Mouse (Mus musculus) forebrain, embryonic 14.5 days (tissue): ENCODE data around the gene Phc2. TPM values are rescaled to one million over a fixed set of nuclear protein-coding genes. Genes with fewer than 3 reads are reported as not detected.

Experiments used
- ATAC-seq: fragments of 200-750 bp; cut with Nextera tagmentation; 2 replicates; pipeline ENCODE4 v1.8.0; 2017; ENCODE audit warnings: mild to moderate bottlenecking, moderate library complexity
- DNase-seq: peaks from one replicate; pipeline ENCODE4 v3.0.0-alpha.2; 2015; ENCODE audit warnings: low spot score
- H3K27ac ChIP-seq: fragments of 300-500 bp; sonication (generic); 2 replicates; pipeline ENCODE4 v1.5.1; 2014; ENCODE audit warnings: low read depth, mild to moderate bottlenecking, control low read depth, low read length, moderate library complexity
- H3K27me3 ChIP-seq: fragments of 300-500 bp; sonication (generic); replicated peaks from 2 replicates; pipeline ENCODE4 v1.6.1; 2014; ENCODE audit warnings: low read length, control low read depth, mixed read lengths; ENCODE audit not compliant: control insufficient read depth, insufficient read depth
- H3K36me3 ChIP-seq: fragments of 300-500 bp; sonication (generic); 2 replicates; pipeline ENCODE4 v1.6.1; 2014; ENCODE audit warnings: low read length, control low read depth; ENCODE audit not compliant: control insufficient read depth, insufficient read depth
- H3K4me1 ChIP-seq: fragments of 300-500 bp; sonication (generic); 2 replicates; pipeline ENCODE4 v1.6.1; 2014; ENCODE audit warnings: antibody characterized with exemption, low read length, control low read depth; ENCODE audit not compliant: control insufficient read depth, insufficient read depth
- H3K4me2 ChIP-seq: fragments of 300-500 bp; sonication (generic); 2 replicates; pipeline ENCODE4 v1.6.1; 2014; ENCODE audit warnings: mild to moderate bottlenecking, control low read depth, low read length
- H3K4me3 ChIP-seq: fragments of 300-500 bp; sonication (generic); 2 replicates; pipeline ENCODE4 v1.5.1; 2014; ENCODE audit warnings: low read depth, low read length, control low read depth
- H3K9ac ChIP-seq: fragments of 300-500 bp; sonication (generic); 2 replicates; pipeline ENCODE4 v1.6.1; 2014; ENCODE audit warnings: mild to moderate bottlenecking, low read length, control low read depth, moderate library complexity
- H3K9me3 ChIP-seq: fragments of 300-500 bp; sonication (generic); replicated peaks from 2 replicates; pipeline ENCODE4 v1.6.1; 2016; ENCODE audit warnings: low read length, control low read depth, mixed read lengths; ENCODE audit not compliant: control insufficient read depth
- WGBS: fragments of 180-500 bp; shearing (Covaris S2); extraction: QIAGEN DNeasy Blood & Tissue Kit; methylation state at CpG from one replicate; pipeline ENCODE4 v1.1.7; 2014; 5-methylcytosine and 5-hydroxymethylcytosine counted together
- polyA plus RNA-seq: library from polyadenylated mRNA; unstranded; fragments of >200 nt; fragmentation: Nextera tagmentation; extraction: Ambion mirVana; gene quantifications from 2 replicates; pipeline ENCODE4 v1.2.1, GENCODE M21; 2014

Phc2 gene
- polyA plus RNA-seq, 1 experiment from 2014 or later, result 35.3 TPM

DNA sequence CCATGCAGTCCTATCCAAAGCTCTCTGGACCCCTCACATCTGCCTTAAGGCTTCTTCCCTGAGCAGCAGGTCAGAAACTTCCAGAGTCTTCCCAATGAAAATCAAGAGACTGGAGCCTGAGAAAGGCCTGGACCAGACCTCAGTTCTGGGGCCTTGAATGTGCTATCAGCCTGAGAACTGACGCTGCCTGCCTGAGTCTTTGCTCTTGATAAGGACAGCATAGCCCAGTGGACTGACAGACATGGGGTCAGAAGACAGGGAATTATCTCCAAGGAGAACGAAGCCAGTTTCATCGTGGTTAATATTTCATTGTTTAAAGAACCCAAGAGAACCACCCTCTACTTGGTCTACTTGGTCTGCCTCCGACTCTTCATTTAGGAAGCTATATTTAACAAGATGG lies 128.1 kb downstream of the Phc2 start:
- H3K36me3 ChIP-seq, result peaks cover 97% of the 10 kb centered on the region
- no peaks in the 10 kb centered on the region for H3K9me3 ChIP-seq

DNA sequence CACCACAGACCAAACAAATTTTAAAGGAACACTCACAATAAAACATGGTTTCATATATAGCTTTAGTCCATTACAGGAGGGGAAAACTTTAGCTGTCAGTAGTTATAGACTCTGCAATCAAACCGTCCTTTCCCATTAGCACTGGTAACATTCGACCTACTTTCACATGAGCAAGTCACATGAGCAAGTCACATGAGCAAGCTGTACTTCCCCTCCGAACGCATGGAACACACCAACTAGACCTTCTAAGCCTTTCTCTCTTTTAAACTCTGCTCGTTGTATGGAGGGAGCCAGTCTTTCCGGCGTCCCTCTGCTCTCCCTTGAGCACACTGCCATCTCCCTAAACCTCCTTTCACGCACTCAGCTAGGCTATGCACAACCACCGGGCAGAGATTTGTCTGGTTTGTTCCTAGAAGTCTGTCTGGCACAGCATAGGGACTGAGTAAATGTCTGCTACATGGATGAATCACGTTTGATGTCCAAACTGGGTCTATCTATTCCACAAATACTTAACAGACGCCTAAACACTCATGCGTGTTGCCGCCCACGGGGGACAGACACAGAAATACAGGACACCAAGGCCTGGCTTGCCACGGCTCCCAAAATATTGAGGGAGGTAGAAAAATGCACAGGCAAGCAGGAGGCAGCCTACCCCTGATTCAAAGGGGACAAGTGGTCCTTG lies 130.6 kb downstream of the Phc2 start:
- no peaks in the 10 kb centered on the region for H3K9me3 ChIP-seq
- H3K27ac ChIP-seq, result no peak overlapping the region
- no peak overlapping the region for H3K9ac ChIP-seq
- DNase-seq (no peak), ATAC-seq (no peak)
- no peak overlapping the region for H3K4me3 ChIP-seq
- no peaks in the 10 kb centered on the region for H3K27me3 ChIP-seq
- WGBS, result 92% methylated on average over 15 of the region's 15 CpGs
- peaks cover 95% of the 10 kb centered on the region for H3K36me3 ChIP-seq
- H3K4me1 ChIP-seq, result no peaks in the 10 kb centered on the region
- H3K4me2 ChIP-seq, result no peak overlapping the region

More for the DNA sequence above, 128.1 kb downstream of the Phc2 start:
- Histone ChIP-seq H3K9ac (no peak overlapping the region), H3K27ac (no peak overlapping the region), H3K27me3 (no peaks in the 10 kb centered on the region), H3K4me3 (no peak overlapping the region), H3K4me2 (no peak overlapping the region), H3K4me1 (no peaks in the 10 kb centered on the region)
- ATAC-seq (no peak), DNase-seq (no peak)
- 89% methylated on average over 4 of the region's 4 CpGs for WGBS

DNA sequence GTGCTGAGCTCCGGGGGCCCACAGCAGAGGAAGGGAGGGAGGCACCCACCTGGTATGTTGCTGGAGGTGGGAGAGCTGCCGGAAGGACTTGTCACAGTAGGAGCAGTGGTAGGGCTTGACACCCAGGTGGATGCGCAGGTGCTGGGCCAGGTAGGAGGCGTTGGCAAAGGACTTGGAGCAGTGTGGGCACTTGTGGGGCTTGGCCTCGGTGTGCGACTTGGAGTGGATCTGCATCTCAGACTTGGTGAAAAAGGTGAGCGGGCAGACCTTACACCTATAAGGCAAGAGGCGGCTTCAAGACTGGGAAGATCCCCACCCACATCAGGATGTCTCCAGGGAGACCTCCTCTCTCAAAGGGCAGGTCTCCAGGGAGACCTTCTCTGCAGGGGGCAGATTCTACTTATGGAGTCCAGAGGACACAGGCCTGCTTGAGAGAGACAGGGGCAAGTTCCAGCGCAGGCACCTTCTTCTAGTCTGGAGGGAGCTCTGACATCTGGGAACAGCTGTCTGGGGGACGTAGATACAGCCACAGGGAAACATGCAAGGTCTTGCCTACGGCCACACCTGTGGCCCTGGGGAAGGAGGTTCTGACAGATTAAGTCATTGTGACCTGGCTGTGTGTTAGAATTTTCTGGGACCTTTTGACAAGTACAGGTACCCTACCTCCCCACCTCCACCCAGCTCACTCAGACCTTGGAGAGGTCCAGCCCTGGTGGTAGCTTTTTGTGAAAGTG lies 131.6 kb downstream of the Phc2 start:
- no peak for DNase-seq

DNA sequence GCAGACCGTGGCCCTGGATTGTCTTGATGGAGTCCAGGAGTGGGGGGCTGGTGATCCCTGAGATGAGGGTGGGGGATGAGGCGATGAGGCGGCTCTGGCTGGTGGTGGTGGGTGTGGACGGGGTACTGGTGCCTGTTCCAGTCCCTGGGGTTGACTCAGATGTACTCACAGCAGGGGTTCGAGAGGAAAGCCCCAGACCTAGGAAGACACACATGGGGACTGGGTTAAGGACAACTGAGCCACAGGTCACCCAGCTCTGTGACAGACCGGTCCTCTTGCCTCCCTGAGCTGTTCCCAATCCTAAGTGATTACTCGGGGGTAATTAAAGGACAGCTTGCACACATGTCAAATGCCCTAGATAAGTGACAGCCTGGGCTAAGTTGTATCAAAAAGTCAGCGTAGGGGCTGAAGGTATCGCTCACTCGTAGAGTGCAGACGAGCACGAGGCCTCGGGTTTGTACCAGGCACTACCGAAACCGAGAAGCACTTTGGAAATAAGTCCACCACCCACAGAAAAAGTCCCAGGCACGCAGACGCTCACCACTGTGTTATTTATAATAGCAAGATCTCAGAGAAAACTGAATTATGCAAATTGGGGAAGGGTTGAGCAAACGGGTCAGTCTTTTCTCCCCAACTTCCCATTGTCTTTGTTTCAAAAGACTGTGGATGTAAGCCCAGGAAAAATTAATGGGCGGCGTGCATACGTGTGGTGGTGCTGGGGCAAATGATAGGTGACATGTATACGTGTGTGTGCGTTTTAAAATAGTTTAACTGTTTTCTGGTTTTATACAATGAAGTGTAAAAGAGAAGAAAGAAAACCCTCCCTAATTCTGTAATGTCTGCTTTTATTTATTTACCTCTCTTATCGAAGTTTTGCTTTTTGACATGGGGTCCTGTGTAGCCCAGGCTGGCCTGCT lies 132.8 kb downstream of the Phc2 start:
- Histone ChIP-seq H3K27me3 (no peaks in the 10 kb centered on the region), H3K36me3 (peaks cover 81% of the 10 kb centered on the region), H3K9ac (no peak overlapping the region), H3K27ac (no peak overlapping the region), H3K4me3 (no peak overlapping the region), H3K4me2 (no peak overlapping the region), H3K9me3 (no peaks in the 10 kb centered on the region), H3K4me1 (no peaks in the 10 kb centered on the region)
- DNase-seq (no peak), ATAC-seq (no peak)
- WGBS, result 75% methylated on average over 24 of the region's 24 CpGs

More for the DNA sequence above, 131.6 kb downstream of the Phc2 start:
- Histone ChIP-seq H3K4me2 (no peak overlapping the region), H3K4me3 (no peak overlapping the region), H3K9ac (no peak overlapping the region), H3K4me1 (no peaks in the 10 kb centered on the region), H3K36me3 (peaks cover 92% of the 10 kb centered on the region), H3K27me3 (no peaks in the 10 kb centered on the region), H3K9me3 (no peaks in the 10 kb centered on the region), H3K27ac (no peak overlapping the region)
- 93% methylated on average over 11 of the region's 11 CpGs for WGBS
- no peak for ATAC-seq

DNA sequence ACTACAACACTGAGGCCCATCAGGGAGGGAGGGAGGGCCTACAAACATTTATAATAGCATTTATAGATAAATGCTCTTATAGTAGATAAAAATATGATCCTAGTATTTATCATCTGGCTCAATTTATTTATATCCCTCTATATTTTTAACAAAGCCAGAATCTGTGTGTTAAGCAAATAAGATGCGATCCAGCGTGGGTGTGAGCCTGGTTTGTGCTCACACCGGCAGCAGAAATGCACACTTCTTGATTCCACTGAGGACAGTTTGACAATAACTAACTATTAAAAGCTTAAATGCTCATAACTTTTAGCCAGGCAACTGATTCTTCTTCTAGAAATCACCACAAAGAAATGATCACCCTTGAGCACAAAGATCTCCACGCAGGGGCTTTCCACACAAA lies 133.6 kb downstream of the Phc2 start:
- Histone ChIP-seq H3K9ac (no peak overlapping the region), H3K9me3 (no peaks in the 10 kb centered on the region), H3K4me2 (no peak overlapping the region), H3K4me3 (no peak overlapping the region), H3K36me3 (peaks cover 81% of the 10 kb centered on the region), H3K27ac (no peak overlapping the region), H3K4me1 (no peaks in the 10 kb centered on the region), H3K27me3 (no peaks in the 10 kb centered on the region)
- DNase-seq (no peak), ATAC-seq (no peak)
- WGBS, result 94% methylated on average over 4 of the region's 4 CpGs

DNA sequence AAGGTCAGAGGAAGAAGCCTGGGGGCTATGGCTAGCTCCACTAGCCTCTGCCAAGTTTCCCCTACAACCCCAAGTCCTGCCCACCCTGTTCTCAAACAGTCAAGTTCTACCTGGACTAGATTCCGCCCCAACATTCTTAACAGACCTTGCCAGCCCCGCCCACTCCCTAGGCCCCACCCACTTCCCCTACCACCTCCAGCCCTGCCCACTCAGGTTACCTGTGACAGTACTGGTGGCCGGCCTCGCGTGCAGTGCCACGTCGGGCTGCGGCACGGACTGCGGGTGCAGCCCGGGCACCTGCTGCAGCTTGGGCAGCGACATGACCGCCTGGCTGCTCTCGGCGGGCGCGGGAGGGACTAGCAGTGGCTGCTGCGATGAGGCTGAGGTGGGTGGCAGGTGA lies 135.1 kb downstream of the Phc2 start:
- Histone ChIP-seq H3K4me2 (no peak overlapping the region), H3K9me3 (no peaks in the 10 kb centered on the region), H3K9ac (no peak overlapping the region), H3K27ac (no peak overlapping the region), H3K4me1 (no peaks in the 10 kb centered on the region), H3K27me3 (no peaks in the 10 kb centered on the region), H3K36me3 (peaks cover 72% of the 10 kb centered on the region), H3K4me3 (no peak overlapping the region)
- ATAC-seq (no peak), DNase-seq (no peak)
- WGBS, result 40% methylated on average over 18 of the region's 18 CpGs

DNA sequence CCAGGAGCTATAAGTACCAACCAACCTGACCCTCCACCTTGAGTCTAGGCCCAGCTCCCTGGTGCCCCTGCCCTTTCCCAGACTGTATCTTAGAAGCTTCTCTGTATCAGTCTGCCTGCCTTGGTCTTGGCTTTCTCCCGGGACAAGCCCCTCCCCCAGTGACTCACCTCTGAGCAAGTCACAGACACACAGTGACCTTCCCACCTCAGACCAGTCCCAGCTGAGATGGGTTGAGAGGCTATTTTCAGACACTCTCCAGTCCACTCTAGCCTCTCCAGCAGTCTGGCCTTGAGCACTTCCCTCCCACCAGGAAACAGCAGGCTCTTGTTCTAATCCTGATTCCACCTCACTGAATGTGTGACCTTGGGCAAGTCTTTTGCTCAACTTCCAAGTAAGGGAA lies 139.2 kb downstream of the Phc2 start:
- H3K4me3 ChIP-seq, result no peak overlapping the region
- ATAC-seq (no peak), DNase-seq (no peak)
- no peak overlapping the region for H3K27ac ChIP-seq
- WGBS, result 63% methylated on average over 1 of the region's 1 CpGs
- peaks cover 32% of the 10 kb centered on the region for H3K36me3 ChIP-seq
- H3K27me3 ChIP-seq, result no peaks in the 10 kb centered on the region
- no peak overlapping the region for H3K4me2 ChIP-seq
- no peaks in the 10 kb centered on the region for H3K9me3 ChIP-seq
- peaks cover 17% of the 10 kb centered on the region for H3K4me1 ChIP-seq
- H3K9ac ChIP-seq, result no peak overlapping the region

DNA sequence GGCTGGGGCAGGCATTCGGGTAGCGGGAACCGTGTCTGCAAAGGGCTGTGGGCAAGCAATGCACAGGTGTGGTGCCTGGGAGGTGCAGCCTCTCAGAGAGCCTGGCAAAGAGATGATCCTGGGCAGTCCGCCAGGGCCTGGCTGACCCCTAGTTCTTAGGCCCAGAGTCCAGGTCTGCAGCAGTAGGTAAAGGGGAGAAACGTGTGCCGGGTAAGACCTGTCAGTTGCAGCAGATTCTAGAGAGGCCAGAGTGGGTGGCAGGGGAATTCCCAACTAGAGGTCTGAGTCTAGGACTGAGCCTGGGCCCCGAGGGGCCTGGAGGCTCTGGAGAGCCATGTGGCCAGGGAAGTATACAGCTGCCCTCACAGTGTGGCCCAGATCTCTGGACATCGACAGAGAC lies 139.7 kb downstream of the Phc2 start:
- DNase-seq, result no peak
- H3K36me3 ChIP-seq, result peaks cover 31% of the 10 kb centered on the region
- ATAC-seq, result no peak
- H3K4me2 ChIP-seq, result no peak overlapping the region
- no peaks in the 10 kb centered on the region for H3K9me3 ChIP-seq
- H3K27me3 ChIP-seq, result no peaks in the 10 kb centered on the region
- no peak overlapping the region for H3K27ac ChIP-seq
- H3K4me1 ChIP-seq, result peaks cover 20% of the 10 kb centered on the region
- no peak overlapping the region for H3K4me3 ChIP-seq
- no peak overlapping the region for H3K9ac ChIP-seq
- 92% methylated on average over 8 of the region's 8 CpGs for WGBS
